Mouse (Mus musculus) CD8-positive naive resting alpha-beta T cell, adult 57 days (primary cell): ENCODE measurements around the gene Dmrt3. TPM values are rescaled to one million over a fixed set of nuclear protein-coding genes. Genes with fewer than 3 reads are reported as not detected.

Experiments used
- total RNA-seq: library from RNA; stranded (reverse); gene quantifications from one replicate; pipeline ENCODE4 v1.2.4, GENCODE M21; 2023

Gene Dmrt3
- total RNA-seq = not detected

GRCm38 (mm10) chr19:25610015-25610410 lies at the start of gene Dmrt3:
Gene Dmrt3 (plus strand): TSS chr19:25610301.

GRCm38 (mm10) chr19:25672101-25672950 lies 62.2 kb downstream of the Dmrt3 start, which contains the start of gene Dmrt2:
Gene Dmrt2 (plus strand): TSS chr19:25672411.

Other genes with a start within 250 kb of the Dmrt3 start
- not detected for gene Dmrt1, start 104.7 kb upstream of the Dmrt3 start, total RNA-seq
- not detected for gene Dmrt2, start 62.1 kb downstream of the Dmrt3 start, total RNA-seq